Mouse (Mus musculus) hindbrain, embryonic 10.5 days (tissue): ENCODE measurements around the gene Lrrc3b. TPM values are rescaled to one million over a fixed set of nuclear protein-coding genes. Genes with fewer than 3 reads are reported as not detected.

Experiments used
- DNase-seq: peaks from one replicate; pipeline ENCODE4 v3.0.0-alpha.2; 2017; ENCODE audit warnings: low spot score
- H3K27ac ChIP-seq: fragments of 300-500 bp; sonication (generic); 2 replicates; pipeline ENCODE4 v1.5.1; 2016; ENCODE audit warnings: mild to moderate bottlenecking, moderate library complexity
- H3K27me3 ChIP-seq: fragments of 300-500 bp; sonication (generic); 2 replicates; pipeline ENCODE4 v1.6.1; 2016; ENCODE audit warnings: mild to moderate bottlenecking; ENCODE audit not compliant: poor library complexity, insufficient read depth, severe bottlenecking
- H3K36me3 ChIP-seq: fragments of 300-500 bp; sonication (generic); 2 replicates; pipeline ENCODE4 v1.6.1; 2016; ENCODE audit warnings: mild to moderate bottlenecking, moderate library complexity
- H3K4me1 ChIP-seq: fragments of 300-500 bp; sonication (generic); replicated peaks from 2 replicates; pipeline ENCODE4 v1.6.1; 2016; ENCODE audit warnings: mild to moderate bottlenecking
- H3K4me3 ChIP-seq: fragments of 300-500 bp; sonication (generic); 2 replicates; pipeline ENCODE4 v1.5.1; 2016; ENCODE audit warnings: mild to moderate bottlenecking, moderate library complexity
- H3K9me3 ChIP-seq: fragments of 300-500 bp; sonication (generic); 2 replicates; pipeline ENCODE4 v1.6.1; 2016; ENCODE audit warnings: mild to moderate bottlenecking, moderate library complexity
- WGBS: fragments of 180-500 bp; shearing (Covaris S2); methylation state at CpG from one replicate; pipeline ENCODE4 v1.1.7; 2016; 5-methylcytosine and 5-hydroxymethylcytosine counted together
- polyA plus RNA-seq: library from polyadenylated mRNA; unstranded; fragments of >200 nt; fragmentation: Nextera tagmentation; extraction: Ambion mirVana; gene quantifications from 2 replicates; pipeline ENCODE4 v1.2.1, GENCODE M21; 2016

Gene Lrrc3b
- polyA plus RNA-seq, 1 experiment from 2014 or later: 1.5 TPM

DNA sequence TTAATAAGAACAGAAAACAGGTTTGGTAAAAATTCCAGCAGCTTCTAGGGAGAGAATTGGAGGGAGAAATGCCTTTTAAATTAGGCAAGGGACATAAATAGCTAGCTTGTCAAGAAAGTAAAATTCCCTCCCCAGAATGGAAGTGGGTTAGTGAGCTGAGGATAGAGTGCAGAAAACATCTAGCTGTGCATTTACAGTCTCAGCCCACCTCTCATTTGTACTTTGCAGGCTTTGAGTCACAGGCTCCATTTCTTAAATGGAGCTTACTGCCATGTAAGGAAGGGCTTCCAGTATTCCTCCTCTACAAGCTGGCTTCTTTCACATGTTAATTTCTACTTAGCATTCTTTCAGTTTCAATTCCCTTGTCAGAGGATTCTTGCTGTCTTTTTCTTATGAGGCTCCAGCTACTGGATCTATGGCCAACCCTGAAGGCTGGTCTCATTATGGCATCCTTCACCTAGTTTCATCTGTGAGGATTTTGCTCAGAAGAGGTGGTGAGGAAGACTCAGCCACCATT, 119.3 kb downstream of the Lrrc3b start:
- Histone ChIP-seq H3K9me3 (no peaks in the 10 kb centered on the region), H3K4me1 (no peaks in the 10 kb centered on the region), H3K27me3 (no peaks in the 10 kb centered on the region), H3K36me3 (no peaks in the 10 kb centered on the region), H3K27ac (no peak overlapping the region), H3K4me3 (no peak overlapping the region)
- no peak for DNase-seq

DNA sequence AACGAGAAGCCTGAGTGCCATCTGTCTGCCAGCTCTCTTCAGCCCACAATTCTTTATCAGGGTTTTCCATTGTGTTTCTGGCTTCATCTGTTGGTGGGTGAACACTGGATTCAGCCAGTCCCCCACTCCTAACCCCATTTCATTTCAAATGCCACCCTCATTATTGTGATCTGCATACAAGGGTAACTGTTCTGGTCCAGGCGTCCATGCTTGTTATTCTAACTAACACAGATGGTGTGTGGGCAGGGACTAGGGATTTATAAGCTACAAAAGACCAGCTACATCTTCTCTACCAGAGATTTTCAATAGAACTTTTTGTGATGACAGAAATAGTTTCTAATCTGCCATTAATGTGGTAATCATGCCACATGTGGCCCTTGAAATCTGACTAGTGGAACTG, 130.2 kb downstream of the Lrrc3b start:
- Histone ChIP-seq H3K36me3 (no peaks in the 10 kb centered on the region), H3K27ac (no peak overlapping the region), H3K4me1 (no peaks in the 10 kb centered on the region), H3K4me3 (no peak overlapping the region), H3K9me3 (no peaks in the 10 kb centered on the region), H3K27me3 (no peaks in the 10 kb centered on the region)
- DNase-seq: no peak
- 77% methylated on average over 2 of the region's 2 CpGs for WGBS
